Mouse (Mus musculus): ENCODE measurements around the gene Nsf. TPM values are rescaled to one million over a fixed set of nuclear protein-coding genes. Genes with fewer than 3 reads are reported as not detected.

The Nsf gene
- polyA plus RNA-seq, 1 experiment, result 42.2 TPM

GRCm38 (mm10) chr11:103838955-103839354, 114.9 kb downstream of the Nsf start:
- no peak for DNase-seq (ENCODE audit: low read depth)

- DNase-seq (ENCODE audit: low read depth), result no peak
These were observed 121.5 kb downstream of the Nsf start for GRCm38 (mm10) chr11:103832331-103832730.

GRCm38 (mm10) chr11:103831766-103832165, 122.1 kb downstream of the Nsf start:
- DNase-seq (ENCODE audit: low read depth), result no peak

GRCm38 (mm10) chr11:103830476-103830875, 123.4 kb downstream of the Nsf start:
- DNase-seq (ENCODE audit: low read depth), result no peak

GRCm38 (mm10) chr11:103829956-103830355, 123.9 kb downstream of the Nsf start:
- DNase-seq (ENCODE audit: low read depth), result no peak

- DNase-seq (ENCODE audit: low read depth), result no peak
These were observed 125.0 kb downstream of the Nsf start for GRCm38 (mm10) chr11:103828866-103829265.

- no peak for DNase-seq (ENCODE audit: low read depth)
These were observed 126.7 kb downstream of the Nsf start for GRCm38 (mm10) chr11:103827201-103827600.

GRCm38 (mm10) chr11:103816719-103817118, 137.1 kb downstream of the Nsf start:
- no peak for DNase-seq (ENCODE audit: low read depth)

GRCm38 (mm10) chr11:103815986-103816385, 137.9 kb downstream of the Nsf start:
- DNase-seq (ENCODE audit: low read depth), result no peak

GRCm38 (mm10) chr11:103814808-103815207, 139.0 kb downstream of the Nsf start:
- no peak for DNase-seq (ENCODE audit: low read depth)

- DNase-seq (ENCODE audit: low read depth), result no peak
These were observed 142.6 kb downstream of the Nsf start for GRCm38 (mm10) chr11:103811246-103811645.

GRCm38 (mm10) chr11:103810631-103811030, 143.2 kb downstream of the Nsf start:
- no peak for DNase-seq (ENCODE audit: low read depth)

- DNase-seq (ENCODE audit: low read depth), result no peak
These were observed 144.0 kb downstream of the Nsf start for GRCm38 (mm10) chr11:103809611-103810598.

GRCm38 (mm10) chr11:103808771-103809610, 144.9 kb downstream of the Nsf start:
- DNase-seq (ENCODE audit: low read depth), result no peak

GRCm38 (mm10) chr11:103807966-103808365, 145.9 kb downstream of the Nsf start:
- DNase-seq (ENCODE audit: low read depth), result no peak

- no peak for DNase-seq (ENCODE audit: low read depth)
These were observed 149.1 kb downstream of the Nsf start for GRCm38 (mm10) chr11:103804804-103805203.

- DNase-seq (ENCODE audit: low read depth), result no peak
These were observed 149.7 kb downstream of the Nsf start for GRCm38 (mm10) chr11:103804126-103804525.

- no peak for DNase-seq (ENCODE audit: low read depth)
These were observed 152.7 kb downstream of the Nsf start for GRCm38 (mm10) chr11:103801128-103801527.

GRCm38 (mm10) chr11:103789951-103790350, 163.9 kb downstream of the Nsf start:
- no peak for DNase-seq (ENCODE audit: low read depth)

GRCm38 (mm10) chr11:103780152-103780551, 173.7 kb downstream of the Nsf start:
- DNase-seq (ENCODE audit: low read depth), result no peak

GRCm38 (mm10) chr11:103774228-103774530, 179.7 kb downstream of the Nsf start:
- no peak for DNase-seq (ENCODE audit: low read depth)

- DNase-seq (ENCODE audit: low read depth), result no peak
These were observed 180.2 kb downstream of the Nsf start, which contains the start of gene Wnt3 for GRCm38 (mm10) chr11:103773387-103774227. TSS of gene Wnt3 (plus strand) at chr11:103774150.
